Mouse (Mus musculus) heart, postnatal 0 days (tissue): Measurements from ENCODE around the gene Cldn11. TPM values are rescaled to one million over a fixed set of nuclear protein-coding genes. Genes with fewer than 3 reads are reported as not detected.
A peak's percentile ranks its signal among the peaks of the same experiment; 100 is the strongest.

ENCODE experiments used
- ATAC-seq: fragments of 200-750 bp; cut with Nextera tagmentation; 2 replicates; pipeline ENCODE4 v1.8.0; 2017; ENCODE audit warnings: low read depth, moderate number of reproducible peaks, moderate library complexity; ENCODE audit not compliant: insufficient read depth
- DNase-seq: peaks from one replicate; pipeline ENCODE4 v3.0.0-alpha.2; 2016; ENCODE audit warnings: low spot score
- H3K27ac ChIP-seq: fragments of 300-500 bp; sonication (generic); 2 replicates; pipeline ENCODE4 v1.5.1; 2014; ENCODE audit warnings: low read depth, mild to moderate bottlenecking
- H3K27me3 ChIP-seq: fragments of 300-500 bp; sonication (generic); 2 replicates; pipeline ENCODE4 v1.6.1; 2014; ENCODE audit warnings: low read length, mixed read lengths; ENCODE audit not compliant: control insufficient read depth, insufficient read depth
- H3K36me3 ChIP-seq: fragments of 300-500 bp; sonication (generic); replicated peaks from 2 replicates; pipeline ENCODE4 v1.6.1; 2014; ENCODE audit warnings: low read length, mixed read lengths; ENCODE audit not compliant: control insufficient read depth, insufficient read depth
- H3K4me1 ChIP-seq: fragments of 300-500 bp; sonication (generic); 2 replicates; pipeline ENCODE4 v1.6.1; 2014; ENCODE audit warnings: antibody characterized with exemption; ENCODE audit not compliant: control insufficient read depth, insufficient read depth
- H3K4me2 ChIP-seq: fragments of 300-500 bp; sonication (generic); 2 replicates; pipeline ENCODE4 v1.6.1; 2014; ENCODE audit warnings: low read depth, mild to moderate bottlenecking, low read length, moderate library complexity
- H3K4me3 ChIP-seq: fragments of 300-500 bp; sonication (generic); 2 replicates; pipeline ENCODE4 v1.5.1; 2014; ENCODE audit warnings: low read depth, low read length
- H3K9ac ChIP-seq: fragments of 300-500 bp; sonication (generic); replicated peaks from 2 replicates; pipeline ENCODE4 v1.6.1; 2014; ENCODE audit warnings: low read depth, low read length, mixed read lengths
- H3K9me3 ChIP-seq: fragments of 300-500 bp; sonication (generic); replicated peaks from 2 replicates; pipeline ENCODE4 v1.6.1; 2016; ENCODE audit warnings: low read length; ENCODE audit not compliant: control insufficient read depth
- CTCF ChIP-seq: IDR thresholded peaks from 2 replicates; pipeline ENCODE4 v1.5.1; 2016; ENCODE audit warnings: antibody characterized with exemption, control low read depth, low read depth
- EP300 ChIP-seq: IDR thresholded peaks from 2 replicates; pipeline ENCODE4 v1.6.1; 2016; ENCODE audit warnings: antibody characterized with exemption, low read depth
- WGBS: fragments of 180-500 bp; shearing (Covaris S2); extraction: QIAGEN DNeasy Blood & Tissue Kit; methylation state at CpG from one replicate; pipeline ENCODE4 v1.1.7; 2014; 5-methylcytosine and 5-hydroxymethylcytosine counted together
- polyA plus RNA-seq: library from polyadenylated mRNA; unstranded; fragments of >200 nt; fragmentation: Nextera tagmentation; extraction: Ambion mirVana; gene quantifications from 2 replicates; pipeline ENCODE4 v1.2.1, GENCODE M21; 2015
- total RNA-seq: library from RNA; depleted of rRNA; stranded (reverse); fragments of >200 nt; gene quantifications from 2 replicates; pipeline ENCODE4 v1.2.3, GENCODE M21; 2014; ENCODE audit warnings: low replicate concordance

The Cldn11 gene
- total and polyA plus RNA-seq, 2 experiments from 2014 or later = 4.8 to 9.3 TPM

DNA sequence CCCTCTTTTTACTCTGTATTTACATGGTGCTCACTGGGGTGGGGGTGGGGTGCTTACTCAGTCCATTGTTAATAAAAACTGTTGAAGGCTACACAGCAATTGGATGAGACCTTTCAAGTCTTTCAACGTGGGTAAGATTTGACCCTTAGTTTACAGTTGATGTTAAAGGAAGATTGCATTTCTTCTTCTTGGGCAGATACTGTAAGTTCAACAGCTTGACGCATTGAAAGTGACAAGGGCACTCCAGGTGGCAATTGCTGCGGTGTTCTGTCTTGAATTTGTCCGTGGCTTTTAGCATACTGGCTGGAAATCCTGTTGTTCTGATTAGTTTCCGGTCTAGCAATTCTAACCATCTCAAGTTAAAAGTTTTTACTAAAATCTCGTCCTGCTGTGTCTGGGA is 11.6 kb downstream of the Cldn11 start:
- H3K36me3 ChIP-seq = no peaks in the 10 kb centered on the region
- H3K27me3 ChIP-seq = no peaks in the 10 kb centered on the region
- H3K9ac ChIP-seq = no peak overlapping the region
- H3K4me1 ChIP-seq = no peaks in the 10 kb centered on the region
- DNase-seq (no peak), ATAC-seq (no peak)
- TF ChIP-seq EP300 (no peak), CTCF (no peak)
- H3K4me2 ChIP-seq = no peak overlapping the region
- no peak overlapping the region for H3K4me3 ChIP-seq
- H3K27ac ChIP-seq = no peak overlapping the region
- 57% methylated on average over 6 of the region's 6 CpGs for WGBS
- no peaks in the 10 kb centered on the region for H3K9me3 ChIP-seq

- WGBS = 86% methylated on average over 14 of the region's 14 CpGs
- H3K4me3 ChIP-seq = no peak overlapping the region
- H3K27me3 ChIP-seq = no peaks in the 10 kb centered on the region
- no peaks in the 10 kb centered on the region for H3K9me3 ChIP-seq
- H3K9ac ChIP-seq = no peak overlapping the region
- H3K27ac ChIP-seq = no peak overlapping the region
- DNase-seq (no peak), ATAC-seq (no peak)
- no peak overlapping the region for H3K4me2 ChIP-seq
- no peaks in the 10 kb centered on the region for H3K4me1 ChIP-seq
- TF ChIP-seq EP300 (no peak), CTCF (no peak)
- no peaks in the 10 kb centered on the region for H3K36me3 ChIP-seq
Measured at GRCm38 (mm10) chr3:31162860-31163259, 13.1 kb downstream of the Cldn11 start.

GRCm38 (mm10) chr3:31165803-31166202 is 16.1 kb downstream of the Cldn11 start:
- Histone ChIP-seq H3K36me3 (no peaks in the 10 kb centered on the region), H3K4me2 (no peak overlapping the region), H3K4me3 (no peak overlapping the region), H3K27ac (no peak overlapping the region), H3K9ac (no peak overlapping the region), H3K4me1 (no peaks in the 10 kb centered on the region), H3K9me3 (no peaks in the 10 kb centered on the region), H3K27me3 (no peaks in the 10 kb centered on the region)
- TF ChIP-seq CTCF (no peak), EP300 (no peak)
- WGBS = 68% methylated on average over 3 of the region's 3 CpGs
- ATAC-seq = no peak
- no peak for DNase-seq

- Histone ChIP-seq H3K4me3 (no peak overlapping the region), H3K9me3 (no peaks in the 10 kb centered on the region), H3K4me1 (no peaks in the 10 kb centered on the region), H3K27ac (no peak overlapping the region), H3K27me3 (no peaks in the 10 kb centered on the region), H3K9ac (no peak overlapping the region), H3K4me2 (no peak overlapping the region), H3K36me3 (no peaks in the 10 kb centered on the region)
- no peak for DNase-seq
- TF ChIP-seq EP300 = no peak
- no peak for TF ChIP-seq CTCF
- ATAC-seq = peak; percentile 63
- 63% methylated on average over 12 of the region's 12 CpGs for WGBS
Measured at GRCm38 (mm10) chr3:31166365-31166871, 16.7 kb downstream of the Cldn11 start.

GRCm38 (mm10) chr3:31190342-31190741 is 40.6 kb downstream of the Cldn11 start:
- Histone ChIP-seq H3K9ac (no peak overlapping the region), H3K36me3 (no peaks in the 10 kb centered on the region), H3K4me2 (no peak overlapping the region), H3K9me3 (no peaks in the 10 kb centered on the region), H3K4me1 (no peaks in the 10 kb centered on the region), H3K27me3 (no peaks in the 10 kb centered on the region), H3K27ac (no peak overlapping the region), H3K4me3 (no peak overlapping the region)
- no peak for DNase-seq
- WGBS = 80% methylated on average over 7 of the region's 7 CpGs
- TF ChIP-seq EP300 = no peak
- TF ChIP-seq CTCF = no peak
- ATAC-seq = no peak

GRCm38 (mm10) chr3:31191402-31191801 is 41.7 kb downstream of the Cldn11 start:
- H3K36me3 ChIP-seq = no peaks in the 10 kb centered on the region
- TF ChIP-seq EP300 (no peak), CTCF (no peak)
- H3K4me3 ChIP-seq = no peak overlapping the region
- no peak overlapping the region for H3K4me2 ChIP-seq
- H3K9ac ChIP-seq = no peak overlapping the region
- 50% methylated on average over 10 of the region's 10 CpGs for WGBS
- ATAC-seq = no peak
- no peak for DNase-seq
- H3K27me3 ChIP-seq = no peaks in the 10 kb centered on the region
- H3K9me3 ChIP-seq = no peaks in the 10 kb centered on the region
- no peaks in the 10 kb centered on the region for H3K4me1 ChIP-seq
- no peak overlapping the region for H3K27ac ChIP-seq
